Mouse (Mus musculus) cerebellum, adult 2 months (tissue): Measurements from ENCODE around the gene Calm3.

Experiments used
- CTCF ChIP-seq: fragments of 200-500 bp; IDR thresholded peaks from 2 replicates; pipeline ENCODE4 v1.5.1; 2011; ENCODE audit warnings: low read depth, mild to moderate bottlenecking, control low read depth, low read length, moderate library complexity, borderline replicate concordance; ENCODE audit not compliant: insufficient read depth
- POLR2A ChIP-seq: fragments of 200-500 bp; IDR thresholded peaks from 2 replicates; pipeline ENCODE4 v1.6.1; 2011; ENCODE audit warnings: low read length, control low read depth, borderline replicate concordance; ENCODE audit not compliant: insufficient read depth

- no peak for TF ChIP-seq CTCF
- no peak for TF ChIP-seq POLR2A
These were observed 43.9 kb downstream of the Calm3 start for GRCm38 (mm10) chr7:16879796-16880547.
